Mouse (Mus musculus) hindbrain, embryonic 16.5 days (tissue): ENCODE measurements around the gene Ssty1. TPM values are rescaled to one million over a fixed set of nuclear protein-coding genes. Genes with fewer than 3 reads are reported as not detected.
"Not testable (repeated sequence)": the region's sequence is repeated elsewhere in the genome, so short reads cannot be mapped to it uniquely, and the experiment has no call there.

Experiments
- ATAC-seq: fragments of 200-750 bp; cut with Nextera tagmentation; 2 replicates; pipeline ENCODE4 v1.8.0; 2017; ENCODE audit warnings: moderate TSS enrichment, moderate library complexity
- H3K27ac ChIP-seq: fragments of 300-500 bp; sonication (generic); 2 replicates; pipeline ENCODE4 v1.5.1; 2014; ENCODE audit warnings: low read depth, mild to moderate bottlenecking, control low read depth, low read length, moderate library complexity
- H3K27me3 ChIP-seq: fragments of 300-500 bp; sonication (generic); replicated peaks from 2 replicates; pipeline ENCODE4 v1.6.1; 2014; ENCODE audit warnings: low read length; ENCODE audit not compliant: control insufficient read depth, insufficient read depth
- H3K36me3 ChIP-seq: fragments of 300-500 bp; sonication (generic); 2 replicates; pipeline ENCODE4 v1.6.1; 2014; ENCODE audit warnings: mild to moderate bottlenecking, low read length, moderate library complexity, mixed read lengths; ENCODE audit not compliant: control insufficient read depth, insufficient read depth
- H3K4me1 ChIP-seq: fragments of 300-500 bp; sonication (generic); 2 replicates; pipeline ENCODE4 v1.6.1; 2014; ENCODE audit warnings: low read depth, low read length; ENCODE audit not compliant: control insufficient read depth, insufficient read depth
- H3K4me2 ChIP-seq: fragments of 300-500 bp; sonication (generic); 2 replicates; pipeline ENCODE4 v1.6.1; 2014; ENCODE audit warnings: mild to moderate bottlenecking, low read length, control low read depth, moderate library complexity
- H3K4me3 ChIP-seq: fragments of 300-500 bp; sonication (generic); 2 replicates; pipeline ENCODE4 v1.5.1; 2014; ENCODE audit warnings: mild to moderate bottlenecking, low read length, control low read depth, moderate library complexity
- H3K9ac ChIP-seq: fragments of 300-500 bp; sonication (generic); 2 replicates; pipeline ENCODE4 v1.6.1; 2014; ENCODE audit warnings: low read depth, mild to moderate bottlenecking, control low read depth, low read length, moderate library complexity
- H3K9me3 ChIP-seq: fragments of 300-500 bp; sonication (generic); 2 replicates; pipeline ENCODE4 v1.6.1; 2014; ENCODE audit warnings: mild to moderate bottlenecking, low read length, moderate library complexity; ENCODE audit not compliant: control insufficient read depth
- WGBS: fragments of 180-500 bp; shearing (Covaris S2); extraction: QIAGEN DNeasy Blood & Tissue Kit; methylation state at CpG from one replicate; pipeline ENCODE4 v1.1.7; 2014; 5-methylcytosine and 5-hydroxymethylcytosine counted together
- polyA plus RNA-seq: library from polyadenylated mRNA; unstranded; fragments of >200 nt; fragmentation: Nextera tagmentation; extraction: Ambion mirVana; gene quantifications from 2 replicates; pipeline ENCODE4 v1.2.1, GENCODE M21; 2015

Ssty1 gene
- not detected in 2 replicates for polyA plus RNA-seq

- not testable (repeated sequence) for H3K36me3 ChIP-seq, H3K4me3 ChIP-seq, H3K4me1 ChIP-seq, H3K4me2 ChIP-seq, H3K9ac ChIP-seq, H3K27ac ChIP-seq, ATAC-seq, H3K27me3 ChIP-seq, H3K9me3 ChIP-seq
These were observed at the start of gene Ssty1 for GRCm38 (mm10) chrY:18088816-18089215. TSS of gene Ssty1 (plus strand) at chrY:18089116.

GRCm38 (mm10) chrY:18061712-18062111 is 27.2 kb upstream of the Ssty1 start, which contains the start of gene Gm21764:
TSS of gene Gm21764 (minus strand) at chrY:18061812.
- not testable (repeated sequence) for H3K36me3 ChIP-seq, ATAC-seq, H3K4me2 ChIP-seq, H3K9ac ChIP-seq, H3K9me3 ChIP-seq, H3K27me3 ChIP-seq, H3K4me1 ChIP-seq, H3K27ac ChIP-seq, H3K4me3 ChIP-seq
- WGBS = no CpG with 5 or more reads among the region's 3 CpGs

Other genes with a start within 250 kb of the Ssty1 start
- not detected in 2 replicates for gene Gm21904, start 242.8 kb upstream of the Ssty1 start, polyA plus RNA-seq
- gene Gm20772, start 214.4 kb upstream of the Ssty1 start, polyA plus RNA-seq = not detected in 2 replicates
- not detected in 2 replicates for gene Gm20831, start 214.4 kb upstream of the Ssty1 start, polyA plus RNA-seq
- not detected in 2 replicates for gene Srsy, start 151.8 kb upstream of the Ssty1 start, polyA plus RNA-seq
- not detected in 2 replicates for gene Gm21764, start 27.3 kb upstream of the Ssty1 start, polyA plus RNA-seq